Comparison of ENCODE assay signal across 29 mouse cellular contexts in genomic region chr12:101789767-101790166, GRCm38 (mm10). TPM values are rescaled to one million over a fixed set of nuclear protein-coding genes. Genes with fewer than 3 reads are reported as not detected.
DNase-seq lines count a peak whose midpoint lies in the region; ATAC-seq and TF ChIP-seq lines count a peak whose summit lies in the region.
"Had no signal": no experiment of that assay in that cellular context is flagged by ENCODE, and none has a peak within 500 bp of the region (broad histone marks: within the 10 kb centered on the region; RNA-seq: fewer than 3 reads in every experiment).

No protein-coding gene starts in this region.

- no peaks in the 10 kb centered on the region for H3K27me3 ChIP-seq in embryonic facial prominence, embryonic 13.5 days
- H3K27me3 ChIP-seq in embryonic facial prominence, embryonic 10.5 days (replicated peaks; ENCODE audit: low read depth, poor library complexity, severe bottlenecking): no peaks in the 10 kb centered on the region
- no peaks in the 10 kb centered on the region for H3K27me3 ChIP-seq in lung, postnatal 0 days (replicated peaks; ENCODE audit: insufficient read depth, low read length)
- H3K27me3 ChIP-seq in embryonic facial prominence, embryonic 15.5 days: no peaks in the 10 kb centered on the region
- H3K27me3 ChIP-seq: CH12.LX; embryonic facial prominence, embryonic 12.5 days; forebrain, embryonic 12.5 days had no signal

- no peak overlapping the region for H3K4me3 ChIP-seq in embryonic facial prominence, embryonic 13.5 days
- no peak overlapping the region for H3K4me3 ChIP-seq in embryonic facial prominence, embryonic 10.5 days
- no peak overlapping the region for H3K4me3 ChIP-seq in lung, postnatal 0 days (ENCODE audit: low read depth, low read length)
- no peak overlapping the region for H3K4me3 ChIP-seq in embryonic facial prominence, embryonic 15.5 days (replicated peaks)
- H3K4me3 ChIP-seq: embryonic facial prominence, embryonic 12.5 days; erythroblast, embryonic 14.5 days; forebrain, embryonic 10.5 days; forebrain, embryonic 12.5 days had no signal

- no peak overlapping the region for H3K9ac ChIP-seq in embryonic facial prominence, embryonic 13.5 days
- H3K9ac ChIP-seq in lung, postnatal 0 days (replicated peaks; ENCODE audit: low read depth): no peak overlapping the region
- no peak overlapping the region for H3K9ac ChIP-seq in embryonic facial prominence, embryonic 15.5 days
- H3K9ac ChIP-seq: embryonic facial prominence, embryonic 12.5 days; forebrain, embryonic 12.5 days had no signal

- ATAC-seq in embryonic facial prominence, embryonic 13.5 days (ENCODE audit: insufficient number of reproducible peaks, insufficient read depth, low FRiP score, low TSS enrichment, low read depth): no peak
- no peak for ATAC-seq in lung, postnatal 0 days
- ATAC-seq in embryonic facial prominence, embryonic 15.5 days (ENCODE audit: insufficient number of reproducible peaks, low FRiP score, low TSS enrichment, low read depth): no peak
- peak; percentile 84 for ATAC-seq in megakaryocyte-erythroid progenitor cell, adult 5-6 weeks (replicated peaks; ENCODE audit: low FRiP score, low TSS enrichment, poor library complexity, severe bottlenecking)
- ATAC-seq: CD4-positive, CD25-positive, alpha-beta regulatory T cell, adult 4 months; forebrain, embryonic 14.5 days; forebrain, embryonic 16.5 days had no signal

- H3K27ac ChIP-seq in embryonic facial prominence, embryonic 13.5 days: peak overlapping the region; percentile 68
- H3K27ac ChIP-seq in embryonic facial prominence, embryonic 10.5 days (replicated peaks): no peak overlapping the region
- no peak overlapping the region for H3K27ac ChIP-seq in lung, postnatal 0 days (ENCODE audit: low read length)
- 0 out of 2 replicates have a peak overlapping the region, but pooled peaks have one; percentile 58 for H3K27ac ChIP-seq in embryonic facial prominence, embryonic 15.5 days (replicated peaks)
- H3K27ac ChIP-seq: embryonic facial prominence, embryonic 12.5 days; forebrain, embryonic 10.5 days; forebrain, embryonic 12.5 days had no signal

- no peaks in the 10 kb centered on the region for H3K9me3 ChIP-seq in embryonic facial prominence, embryonic 13.5 days
- H3K9me3 ChIP-seq in embryonic facial prominence, embryonic 10.5 days: no peaks in the 10 kb centered on the region
- no peaks in the 10 kb centered on the region for H3K9me3 ChIP-seq in lung, postnatal 0 days (ENCODE audit: low read length)
- no peaks in the 10 kb centered on the region for H3K9me3 ChIP-seq in embryonic facial prominence, embryonic 15.5 days (replicated peaks)
- H3K9me3 ChIP-seq: embryonic facial prominence, embryonic 12.5 days; forebrain, embryonic 10.5 days; forebrain, embryonic 12.5 days; G1E had no signal

- 86% methylated on average over 3 of the region's 3 CpGs for WGBS in embryonic facial prominence, embryonic 13.5 days
- 87% methylated on average over 3 of the region's 3 CpGs for WGBS in embryonic facial prominence, embryonic 10.5 days
- 87% methylated on average over 3 of the region's 3 CpGs for WGBS in lung, postnatal 0 days
- 83% methylated on average over 3 of the region's 3 CpGs for WGBS in embryonic facial prominence, embryonic 15.5 days

- DNase-seq in embryonic facial prominence, embryonic 10.5 days (ENCODE audit: low spot score): no peak
- DNase-seq in lung, postnatal 0 days (ENCODE audit: low spot score): no peak
- no peak for DNase-seq in lung, postnatal 10 days
- no peak for DNase-seq in kidney, postnatal 10 days
- no peak for DNase-seq in left cerebral cortex, postnatal 25 days (ENCODE audit: low spot score in 2 of 2)
- DNase-seq: adrenal gland, adult 2 months; adrenal gland, postnatal 10 days; adrenal gland, postnatal 25 days; B cell, adult 2 months; cerebellum, adult 11 months; cerebellum, adult 18-20 months; cerebellum, adult 8-10 months; cerebellum, adult 9-11 months; cerebellum, postnatal 14 days; cerebellum, postnatal 36 days; embryo, embryonic 11 days had no signal

- peaks cover 19% of the 10 kb centered on the region for H3K36me3 ChIP-seq in embryonic facial prominence, embryonic 13.5 days
- H3K36me3 ChIP-seq in embryonic facial prominence, embryonic 10.5 days (replicated peaks): no peaks in the 10 kb centered on the region
- no peaks in the 10 kb centered on the region for H3K36me3 ChIP-seq in lung, postnatal 0 days (ENCODE audit: insufficient read depth, low read length)
- peaks cover 9% of the 10 kb centered on the region for H3K36me3 ChIP-seq in embryonic facial prominence, embryonic 15.5 days
- H3K36me3 ChIP-seq: forebrain, embryonic 10.5 days; forebrain, embryonic 12.5 days; G1E had no signal

- 0 out of 2 replicates have a peak, but pooled peaks have one; percentile 1 for TF ChIP-seq EP300 in lung, postnatal 0 days (IDR thresholded peaks at IDR 0.05)

- H3K4me1 ChIP-seq in embryonic facial prominence, embryonic 13.5 days: no peaks in the 10 kb centered on the region
- H3K4me1 ChIP-seq in embryonic facial prominence, embryonic 10.5 days: 0 out of 2 replicates have a peak, but pooled peaks cover 3% of the 10 kb centered on the region
- no peaks in the 10 kb centered on the region; the same call in 1 of the 2 replicates for H3K4me1 ChIP-seq in lung, postnatal 0 days (ENCODE audit: insufficient read depth, low read depth, low read length)
- no peaks in the 10 kb centered on the region for H3K4me1 ChIP-seq in embryonic facial prominence, embryonic 15.5 days
- H3K4me1 ChIP-seq: embryonic facial prominence, embryonic 12.5 days; forebrain, embryonic 10.5 days; forebrain, embryonic 12.5 days had no signal

- TF ChIP-seq CTCF in lung, postnatal 0 days (IDR thresholded peaks at IDR 0.05): no peak

- no peak overlapping the region for H3K4me2 ChIP-seq in embryonic facial prominence, embryonic 13.5 days
- H3K4me2 ChIP-seq in lung, postnatal 0 days (replicated peaks; ENCODE audit: low read depth, low read length): no peak overlapping the region
- no peak overlapping the region for H3K4me2 ChIP-seq in embryonic facial prominence, embryonic 15.5 days (replicated peaks)
- H3K4me2 ChIP-seq: embryonic facial prominence, embryonic 12.5 days; forebrain, embryonic 12.5 days had no signal

- intact Hi-C loops in left cerebral cortex, postnatal 25 days (cut with DNase I): no loop called here

RNA-seq across cellular contexts. Expression of gene Fbln5, which starts 29.1 kb away (rescaled TPM):
- polyA plus RNA-seq in embryonic facial prominence, embryonic 13.5 days (2015; fragmentation: Nextera tagmentation; extraction: Ambion mirVana): 91.8 and 123 TPM in 2 replicates
- polyA plus RNA-seq in embryonic facial prominence, embryonic 10.5 days (2016; fragmentation: Nextera tagmentation; extraction: Ambion mirVana): 13.1 and 19.3 TPM in 2 replicates
- 408 and 420 TPM in 2 replicates for polyA plus RNA-seq in lung, postnatal 0 days (2015; fragmentation: Nextera tagmentation; extraction: Ambion mirVana)
- polyA plus RNA-seq in embryonic facial prominence, embryonic 15.5 days (2015; fragmentation: Nextera tagmentation; extraction: Ambion mirVana): 149 and 160 TPM in 2 replicates
- total RNA-seq in megakaryocyte-erythroid progenitor cell, adult 5-6 weeks (2014; fragmentation: Nextera tagmentation): not detected in 2 replicates
- total RNA-seq in megakaryocyte-erythroid progenitor cell, adult 5-6 weeks (2017): not detected in 2 replicates
- 1 to 10 TPM; 7.1 to 8.0 TPM for total RNA-seq in left cerebral cortex, postnatal 25 days (2021)
- total RNA-seq: common myeloid progenitor, adult 5-6 weeks had no signal
- polyA plus RNA-seq: CD4-positive, CD25-positive, alpha-beta regulatory T cell, adult 4 months; erythroblast, embryonic 14.5 days; G1E had no signal

Comparison
In these comparisons a context has a peak if more than half of its experiments do, and no peak if none do; other contexts are left out.
1. H3K27ac ChIP-seq: peak in embryonic facial prominence, embryonic 13.5 days (single experiment) and embryonic facial prominence, embryonic 15.5 days (single experiment); none in embryonic facial prominence, embryonic 10.5 days (single experiment) and lung, postnatal 0 days (single experiment).